Mouse (Mus musculus): ENCODE results near the gene Zfp692. TPM values are rescaled to one million over a fixed set of nuclear protein-coding genes. Genes with fewer than 3 reads are reported as not detected.

The Zfp692 gene
- polyA plus RNA-seq, 1 experiment from 2014 or later, result 10.1 TPM

DNA sequence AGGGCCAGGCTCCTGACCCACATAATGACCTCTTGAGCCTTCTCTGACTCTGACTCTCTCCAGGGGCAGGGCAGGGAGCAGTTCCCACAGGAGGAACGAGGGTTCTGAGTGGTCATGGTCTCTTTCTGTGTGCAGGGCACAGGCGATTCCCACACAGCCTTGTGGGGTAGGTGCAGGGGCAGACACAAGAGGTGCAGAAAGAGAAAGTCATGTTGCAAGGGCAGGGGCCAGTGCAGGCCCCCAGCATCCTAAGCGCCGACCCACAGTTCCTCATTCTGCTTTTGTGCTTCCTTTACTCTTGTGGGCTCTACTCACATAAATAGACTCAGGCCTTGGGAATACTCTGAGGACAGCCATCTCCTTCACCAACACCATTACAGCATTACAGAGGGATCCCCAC, 31.1 kb upstream of the Zfp692 start:
- H3K27ac ChIP-seq (ENCODE audit: low read length), result no peak overlapping the region
- H3K9me3 ChIP-seq (replicated peaks; ENCODE audit: control insufficient read depth, low read length), result no peaks in the 10 kb centered on the region
- H3K36me3 ChIP-seq (ENCODE audit: control insufficient read depth, insufficient read depth), result no peaks in the 10 kb centered on the region
- WGBS (ENCODE audit: insufficient replicate concordance), result 32% methylated on average over 4 of the region's 4 CpGs
- 0 out of 2 replicates have a peak overlapping the region, but pooled peaks have one; percentile 9 for H3K9ac ChIP-seq (ENCODE audit: low read depth, low read length)
- no peaks in the 10 kb centered on the region for H3K4me1 ChIP-seq (ENCODE audit: control insufficient read depth, low read depth, low read length)
- no peak for ATAC-seq (ENCODE audit: low read depth)
- no peak overlapping the region for H3K4me2 ChIP-seq (ENCODE audit: low read depth, low read length)
- no peak overlapping the region; the same call in 1 of the 2 replicates for H3K4me3 ChIP-seq (ENCODE audit: low read depth, low read length)
- no peaks in the 10 kb centered on the region for H3K27me3 ChIP-seq (ENCODE audit: control insufficient read depth, insufficient read depth, low read depth, low read length)

DNA sequence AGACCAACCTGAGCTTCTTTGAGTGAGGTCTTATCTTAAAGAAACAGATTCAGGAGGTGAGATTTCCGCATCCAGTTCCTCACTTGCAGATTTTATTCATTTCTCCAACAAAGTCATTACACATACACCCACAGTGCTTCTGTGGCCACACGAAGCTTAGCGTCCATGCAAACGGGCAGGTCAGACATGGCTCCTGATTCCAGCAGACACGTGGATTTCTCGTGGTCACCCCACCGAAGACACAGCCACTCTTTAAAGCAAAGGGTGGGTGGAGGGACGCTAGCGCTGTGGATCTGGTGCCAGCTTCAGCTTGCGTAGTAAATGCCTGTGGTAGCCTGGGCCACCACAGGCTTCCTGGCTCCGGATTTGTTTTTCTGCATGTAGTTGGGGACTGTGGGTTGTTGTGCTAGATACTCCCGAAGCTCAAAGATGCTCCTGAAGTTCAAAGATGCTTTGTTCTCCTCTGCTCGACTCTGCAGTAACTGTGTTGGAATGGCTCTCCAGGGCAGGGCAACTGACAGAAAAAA, 24.8 kb upstream of the Zfp692 start:
- Histone ChIP-seq H3K27me3 (ENCODE audit: control insufficient read depth, insufficient read depth, low read depth, low read length) (no peaks in the 10 kb centered on the region), H3K27ac (ENCODE audit: low read length) (no peak overlapping the region), H3K4me3 (ENCODE audit: low read depth, low read length) (no peak overlapping the region), H3K9me3 (replicated peaks; ENCODE audit: control insufficient read depth, low read length) (no peaks in the 10 kb centered on the region), H3K36me3 (ENCODE audit: control insufficient read depth, insufficient read depth) (no peaks in the 10 kb centered on the region), H3K4me2 (ENCODE audit: low read depth, low read length) (no peak overlapping the region), H3K4me1 (ENCODE audit: control insufficient read depth, low read depth, low read length) (no peaks in the 10 kb centered on the region), H3K9ac (ENCODE audit: low read depth, low read length) (no peak overlapping the region)
- WGBS (ENCODE audit: insufficient replicate concordance), result 60% methylated on average over 13 of the region's 13 CpGs
- ATAC-seq (ENCODE audit: low read depth), result no peak

DNA sequence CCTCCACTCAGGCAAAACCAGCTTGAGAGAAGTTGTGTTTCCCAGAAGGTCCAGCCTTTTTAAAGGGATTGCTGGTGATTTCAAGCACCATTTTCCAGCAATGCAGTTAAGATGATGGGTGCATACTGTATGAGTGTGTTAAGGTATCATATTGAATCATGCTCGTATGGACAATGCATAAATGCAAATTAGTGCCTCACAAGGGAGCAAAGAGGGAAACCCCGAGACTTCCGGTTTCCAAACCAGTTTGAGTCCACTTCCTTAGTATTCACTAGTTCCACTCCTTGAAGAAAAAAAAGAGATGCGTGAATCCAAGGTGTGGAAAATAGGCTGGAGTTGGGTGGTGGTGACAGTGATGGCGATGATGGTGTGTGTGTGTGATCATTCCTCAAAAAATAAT, 24.4 kb upstream of the Zfp692 start:
- H3K4me3 ChIP-seq (ENCODE audit: low read depth, low read length), result no peak overlapping the region
- WGBS (ENCODE audit: insufficient replicate concordance), result 54% methylated on average over 5 of the region's 5 CpGs
- ATAC-seq (ENCODE audit: low read depth), result no peak
- H3K9ac ChIP-seq (ENCODE audit: low read depth, low read length), result no peak overlapping the region
- H3K4me1 ChIP-seq (ENCODE audit: control insufficient read depth, low read depth, low read length), result no peaks in the 10 kb centered on the region
- no peaks in the 10 kb centered on the region for H3K36me3 ChIP-seq (ENCODE audit: control insufficient read depth, insufficient read depth)
- no peak overlapping the region for H3K27ac ChIP-seq (ENCODE audit: low read length)
- no peak overlapping the region for H3K4me2 ChIP-seq (ENCODE audit: low read depth, low read length)
- no peaks in the 10 kb centered on the region for H3K9me3 ChIP-seq (replicated peaks; ENCODE audit: control insufficient read depth, low read length)
- H3K27me3 ChIP-seq (ENCODE audit: control insufficient read depth, insufficient read depth, low read depth, low read length), result no peaks in the 10 kb centered on the region

DNA sequence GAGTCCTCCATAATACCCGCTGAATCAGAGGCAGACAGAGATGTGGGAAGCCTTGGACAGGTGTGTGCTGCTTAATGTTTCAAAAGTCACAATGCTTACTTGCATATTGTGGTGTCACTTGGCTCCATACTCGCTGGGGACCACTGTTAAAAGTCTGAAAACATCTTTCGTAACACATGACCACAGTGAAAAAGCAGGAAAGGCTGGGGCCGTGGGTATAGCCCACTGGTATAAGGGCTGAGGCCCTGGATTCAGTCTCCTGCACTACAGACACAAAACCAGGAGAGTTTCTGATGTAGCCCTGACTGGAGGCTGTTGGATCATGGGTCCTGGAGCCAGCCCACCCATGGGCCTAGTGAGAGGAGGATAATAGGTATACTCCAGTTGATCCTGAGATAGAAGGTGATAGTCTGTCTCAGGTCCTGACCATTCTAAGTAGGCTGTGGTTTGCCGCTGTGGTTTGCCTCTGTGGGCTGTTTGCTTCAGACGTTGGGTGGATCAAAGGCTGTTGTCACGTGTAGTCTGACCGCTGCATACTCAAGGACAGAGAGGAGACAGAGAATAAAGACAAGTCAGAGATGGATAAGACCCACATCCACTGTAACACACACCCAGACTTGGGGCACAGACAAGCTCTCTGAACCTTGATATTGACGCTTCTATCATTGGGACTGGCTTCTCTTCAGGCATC, 16.7 kb upstream of the Zfp692 start:
- no peak for ATAC-seq (ENCODE audit: low read depth)
- H3K4me3 ChIP-seq (ENCODE audit: low read depth, low read length), result no peak overlapping the region
- no peak overlapping the region for H3K27ac ChIP-seq (ENCODE audit: low read length)
- WGBS (ENCODE audit: insufficient replicate concordance), result 22% methylated on average over 9 of the region's 9 CpGs
- H3K9me3 ChIP-seq (replicated peaks; ENCODE audit: control insufficient read depth, low read length), result no peaks in the 10 kb centered on the region
- no peaks in the 10 kb centered on the region for H3K4me1 ChIP-seq (ENCODE audit: control insufficient read depth, low read depth, low read length)
- no peak overlapping the region for H3K4me2 ChIP-seq (ENCODE audit: low read depth, low read length)
- H3K36me3 ChIP-seq (ENCODE audit: control insufficient read depth, insufficient read depth), result no peaks in the 10 kb centered on the region
- no peaks in the 10 kb centered on the region for H3K27me3 ChIP-seq (ENCODE audit: control insufficient read depth, insufficient read depth, low read depth, low read length)
- H3K9ac ChIP-seq (ENCODE audit: low read depth, low read length), result no peak overlapping the region

DNA sequence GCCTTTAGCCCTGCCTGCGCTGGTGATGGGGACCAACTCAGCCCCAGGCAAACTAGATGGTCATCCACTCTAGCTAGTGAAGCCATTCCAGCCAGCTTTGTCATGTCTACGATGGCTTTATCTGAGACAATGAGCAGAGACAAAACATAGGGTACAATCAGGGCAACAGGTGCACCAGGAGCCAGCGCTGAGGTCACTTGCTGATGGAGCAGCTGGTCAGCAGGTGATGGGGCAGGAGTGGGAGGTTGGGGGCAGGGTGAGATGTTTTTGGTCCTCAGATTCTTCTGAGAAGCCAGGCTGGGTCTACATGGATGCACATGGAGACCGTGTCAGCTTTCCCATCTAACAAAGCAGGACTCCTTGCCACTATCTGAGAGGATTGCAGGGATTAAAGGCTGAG, 16.1 kb upstream of the Zfp692 start:
- no peaks in the 10 kb centered on the region for H3K4me1 ChIP-seq (ENCODE audit: control insufficient read depth, low read depth, low read length)
- WGBS (ENCODE audit: insufficient replicate concordance), result 61% methylated on average over 4 of the region's 4 CpGs
- no peaks in the 10 kb centered on the region for H3K9me3 ChIP-seq (replicated peaks; ENCODE audit: control insufficient read depth, low read length)
- ATAC-seq (ENCODE audit: low read depth), result no peak
- H3K4me3 ChIP-seq (ENCODE audit: low read depth, low read length), result no peak overlapping the region
- no peaks in the 10 kb centered on the region for H3K36me3 ChIP-seq (ENCODE audit: control insufficient read depth, insufficient read depth)
- no peak overlapping the region for H3K4me2 ChIP-seq (ENCODE audit: low read depth, low read length)
- no peak overlapping the region for H3K9ac ChIP-seq (ENCODE audit: low read depth, low read length)
- H3K27me3 ChIP-seq (ENCODE audit: control insufficient read depth, insufficient read depth, low read depth, low read length), result no peaks in the 10 kb centered on the region
- no peak overlapping the region for H3K27ac ChIP-seq (ENCODE audit: low read length)

DNA sequence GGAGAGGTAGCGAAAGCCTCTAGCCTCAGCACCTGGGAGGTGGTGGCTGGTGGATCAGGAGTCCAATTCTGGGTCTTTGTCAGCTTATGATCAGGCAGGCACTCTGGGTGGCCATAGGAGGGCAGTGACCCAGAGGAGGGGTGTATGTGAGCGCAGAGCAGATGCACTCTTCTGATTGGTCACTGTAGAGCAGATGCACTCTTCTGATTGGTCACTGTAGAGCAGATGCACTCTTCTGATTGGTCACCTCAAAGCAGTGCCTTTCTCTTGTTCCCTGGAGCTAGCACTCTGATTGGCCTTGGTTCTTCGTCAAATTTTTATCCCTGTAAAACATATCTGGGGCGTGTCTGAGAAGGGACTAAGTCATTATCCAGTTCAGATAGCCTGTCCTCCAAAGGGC, 14.1 kb upstream of the Zfp692 start:
- Histone ChIP-seq H3K27me3 (ENCODE audit: control insufficient read depth, insufficient read depth, low read depth, low read length) (no peaks in the 10 kb centered on the region), H3K27ac (ENCODE audit: low read length) (no peak overlapping the region), H3K36me3 (ENCODE audit: control insufficient read depth, insufficient read depth) (no peaks in the 10 kb centered on the region), H3K4me2 (ENCODE audit: low read depth, low read length) (no peak overlapping the region), H3K4me1 (ENCODE audit: control insufficient read depth, low read depth, low read length) (no peaks in the 10 kb centered on the region), H3K4me3 (ENCODE audit: low read depth, low read length) (no peak overlapping the region), H3K9me3 (replicated peaks; ENCODE audit: control insufficient read depth, low read length) (no peaks in the 10 kb centered on the region), H3K9ac (ENCODE audit: low read depth, low read length) (no peak overlapping the region)
- ATAC-seq (ENCODE audit: low read depth), result 0 out of 2 replicates have a peak, but pooled peaks have one; percentile 30
- 47% methylated on average over 4 of the region's 4 CpGs for WGBS (ENCODE audit: insufficient replicate concordance)

DNA sequence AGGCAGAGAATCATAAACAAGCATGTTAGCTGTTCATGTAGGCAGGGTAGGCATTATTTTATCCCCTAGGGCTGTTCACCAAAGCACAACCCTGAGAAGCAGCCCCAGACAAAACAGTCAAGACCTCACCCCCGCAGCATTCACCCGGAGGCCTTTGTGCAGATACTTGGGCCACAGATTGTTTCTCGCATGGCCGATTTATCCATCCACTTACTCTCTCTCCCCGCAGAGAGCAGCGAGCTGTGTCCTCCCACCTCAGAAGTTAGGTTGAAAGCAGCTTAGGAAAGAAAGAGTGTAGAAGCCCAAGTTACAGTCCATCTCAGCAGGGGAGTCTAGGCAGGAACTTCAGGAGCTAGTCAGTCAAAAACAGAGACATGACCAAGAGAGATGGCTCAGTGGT, 9.5 kb upstream of the Zfp692 start:
- ATAC-seq (ENCODE audit: low read depth), result no peak
- Histone ChIP-seq H3K9ac (ENCODE audit: low read depth, low read length) (no peak overlapping the region), H3K9me3 (replicated peaks; ENCODE audit: control insufficient read depth, low read length) (no peaks in the 10 kb centered on the region), H3K4me3 (ENCODE audit: low read depth, low read length) (no peak overlapping the region), H3K4me2 (ENCODE audit: low read depth, low read length) (no peak overlapping the region), H3K4me1 (ENCODE audit: control insufficient read depth, low read depth, low read length) (peaks cover 5% of the 10 kb centered on the region), H3K36me3 (ENCODE audit: control insufficient read depth, insufficient read depth) (no peaks in the 10 kb centered on the region), H3K27me3 (ENCODE audit: control insufficient read depth, insufficient read depth, low read depth, low read length) (no peaks in the 10 kb centered on the region), H3K27ac (ENCODE audit: low read length) (no peak overlapping the region)
- 68% methylated on average over 6 of the region's 6 CpGs for WGBS (ENCODE audit: insufficient replicate concordance)

DNA sequence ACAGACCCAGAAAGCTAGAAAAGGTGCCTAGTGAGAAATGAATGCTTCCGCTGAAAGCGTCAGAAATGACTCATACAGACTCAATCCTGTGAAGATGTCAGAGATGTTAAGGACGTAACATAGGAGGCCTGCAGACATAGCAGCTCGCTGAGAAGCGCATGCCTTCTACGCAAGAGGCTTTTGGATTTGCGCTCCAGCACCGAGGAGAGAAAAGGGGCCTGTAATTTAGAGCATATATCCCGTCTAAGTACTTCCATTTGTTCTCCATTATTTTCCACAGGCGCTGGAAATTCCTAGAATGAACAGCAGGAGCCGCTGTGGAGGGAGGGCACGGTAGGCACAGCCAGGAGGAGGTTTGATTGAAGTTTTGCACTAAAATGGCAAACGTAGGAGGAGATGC, 5.8 kb upstream of the Zfp692 start:
- Histone ChIP-seq H3K27me3 (ENCODE audit: control insufficient read depth, insufficient read depth, low read depth, low read length) (no peaks in the 10 kb centered on the region), H3K4me1 (ENCODE audit: control insufficient read depth, low read depth, low read length) (peaks cover 13% of the 10 kb centered on the region), H3K4me3 (ENCODE audit: low read depth, low read length) (peak overlapping the region; percentile 73), H3K9ac (ENCODE audit: low read depth, low read length) (no peak overlapping the region), H3K27ac (ENCODE audit: low read length) (no peak overlapping the region), H3K36me3 (ENCODE audit: control insufficient read depth, insufficient read depth) (no peaks in the 10 kb centered on the region), H3K9me3 (replicated peaks; ENCODE audit: control insufficient read depth, low read length) (no peaks in the 10 kb centered on the region), H3K4me2 (ENCODE audit: low read depth, low read length) (peak overlapping the region; percentile 79)
- WGBS (ENCODE audit: insufficient replicate concordance), result 18% methylated on average over 13 of the region's 13 CpGs
- no peak for ATAC-seq (ENCODE audit: low read depth)

DNA sequence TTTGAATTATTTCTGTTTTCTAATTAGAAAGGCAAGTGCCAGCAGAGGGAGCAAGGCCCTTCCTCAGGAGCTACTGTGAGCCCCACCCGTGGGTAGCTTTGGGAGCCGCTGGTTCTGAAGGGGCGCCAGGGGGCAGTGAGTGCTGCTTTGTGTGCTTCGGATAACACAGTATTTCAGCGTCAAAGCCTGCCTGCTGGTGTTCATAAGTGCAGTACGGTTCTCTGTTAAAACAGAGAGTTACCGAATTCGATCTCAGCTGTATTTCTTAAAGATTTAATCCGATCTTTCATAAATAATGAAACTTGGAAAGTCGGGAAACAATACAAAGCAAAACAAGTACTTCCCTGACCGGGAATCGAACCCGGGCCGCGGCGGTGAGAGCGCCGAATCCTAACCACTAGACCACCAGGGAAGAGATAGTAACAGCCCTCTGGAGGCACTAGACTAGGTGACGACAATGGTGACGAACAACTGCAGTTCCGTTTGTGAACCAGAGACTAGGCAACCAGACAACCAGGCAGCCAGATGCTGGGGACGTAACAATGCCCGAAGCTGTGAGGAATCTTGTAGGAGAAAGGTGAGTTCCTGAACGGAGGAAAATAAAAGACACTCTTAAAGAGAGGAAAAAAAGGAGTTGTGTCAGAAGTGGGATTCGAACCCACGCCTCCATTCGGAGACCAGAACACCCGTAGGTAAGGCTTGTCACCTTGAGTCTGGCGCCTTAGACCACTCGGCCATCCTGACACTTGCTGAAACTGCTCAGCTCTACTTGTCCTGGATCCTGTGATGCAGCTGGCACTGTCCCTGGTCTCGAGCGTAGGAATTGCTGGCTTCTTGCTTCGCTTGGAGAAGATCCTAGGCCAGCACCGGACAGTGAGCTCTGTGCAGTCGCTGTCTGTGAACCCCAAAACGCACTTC, 4.8 kb upstream of the Zfp692 start:
- peak; percentile 85 for ATAC-seq (ENCODE audit: low read depth)
- Histone ChIP-seq H3K27ac (ENCODE audit: low read length) (peak overlapping the region; percentile 83), H3K9me3 (replicated peaks; ENCODE audit: control insufficient read depth, low read length) (no peaks in the 10 kb centered on the region), H3K9ac (ENCODE audit: low read depth, low read length) (peak overlapping the region; percentile 72), H3K4me1 (ENCODE audit: control insufficient read depth, low read depth, low read length) (peaks cover 19% of the 10 kb centered on the region), H3K27me3 (ENCODE audit: control insufficient read depth, insufficient read depth, low read depth, low read length) (no peaks in the 10 kb centered on the region), H3K4me2 (ENCODE audit: low read depth, low read length) (peak overlapping the region; percentile 79), H3K36me3 (ENCODE audit: control insufficient read depth, insufficient read depth) (no peaks in the 10 kb centered on the region), H3K4me3 (ENCODE audit: low read depth, low read length) (peak overlapping the region; percentile 73)
- WGBS (ENCODE audit: insufficient replicate concordance), result under 1% methylated on average over 36 of the region's 36 CpGs
